Mouse (Mus musculus) sigmoid colon, adult 10 weeks (tissue): ENCODE results near the gene Jag2. TPM values are rescaled to one million over a fixed set of nuclear protein-coding genes. Genes with fewer than 3 reads are reported as not detected.

Source experiments
- polyA plus RNA-seq: library from polyadenylated mRNA; stranded (reverse); fragments of 350-450 nt; fragmentation: Illumina TruSeq; extraction: RNeasy Lipid Tissue Mini Kit (QIAGEN cat#74804); gene quantifications from one replicate; pipeline ENCODE4 v1.2.3, GENCODE M21; 2014; ENCODE audit warnings: low read depth, low replicate concordance

Gene Jag2
- 0.09 TPM for polyA plus RNA-seq

GRCm38 (mm10) chr12:112929562-112930352 lies at the start of gene Jag2:
Gene Jag2, minus strand, starts transcription at chr12:112929776.

GRCm38 (mm10) chr12:112976371-112977073 lies 46.9 kb upstream of the Jag2 start, which contains the start of gene Btbd6:
Gene Btbd6, plus strand, starts transcription at chr12:112976482.

DNA sequence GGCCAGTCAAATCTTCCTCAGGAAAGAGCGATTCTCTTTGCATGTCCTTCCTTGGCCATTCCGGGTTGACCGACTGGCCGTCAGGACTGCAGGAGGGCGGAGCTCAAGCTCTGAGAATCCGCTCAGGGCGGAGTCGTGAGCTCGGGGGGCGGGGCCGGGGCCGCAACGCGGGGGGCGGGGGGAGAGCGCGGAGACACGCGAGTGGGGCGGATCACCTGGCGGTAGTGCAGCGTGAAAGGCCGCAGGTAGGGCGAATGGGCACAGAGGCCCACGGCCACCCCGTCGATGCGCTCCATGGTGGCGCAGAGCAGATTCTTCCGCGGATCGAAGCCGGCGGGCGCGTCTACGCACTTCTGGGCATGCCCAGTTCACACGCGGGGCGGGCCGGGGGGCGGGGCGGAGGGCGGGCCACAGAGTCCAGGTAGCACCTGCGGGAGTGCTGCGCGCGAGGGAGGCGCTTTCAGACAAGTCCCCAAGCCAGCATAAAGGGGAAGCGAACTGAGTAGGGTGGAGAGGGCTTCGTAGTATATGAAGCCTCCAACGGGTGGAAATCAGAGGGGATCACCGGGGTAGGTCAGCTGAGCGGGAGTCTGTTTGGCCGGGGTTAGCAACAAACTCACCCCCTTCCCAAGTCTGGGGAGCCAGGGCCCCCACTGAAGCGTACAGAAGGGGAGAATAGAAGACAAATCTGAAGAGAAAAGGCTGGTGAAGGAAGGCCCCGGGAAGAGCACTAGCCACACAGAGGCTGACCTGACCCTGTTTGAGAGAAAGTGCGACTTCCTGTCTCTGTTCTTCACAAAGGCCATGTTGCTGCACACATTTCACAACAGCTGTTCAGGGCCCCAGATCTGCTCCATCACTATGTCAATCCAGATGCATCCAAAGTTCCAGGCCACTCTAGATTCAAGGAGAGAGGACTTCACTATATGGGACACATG lies 12.5 kb upstream of the Jag2 start, which contains the start of gene Nudt14:
Gene Nudt14, minus strand, starts transcription at position 349 of the 938 bp plus-strand sequence.

GRCm38 (mm10) chr12:112868178-112869087 lies 61.1 kb downstream of the Jag2 start, which contains the start of gene Gpr132:
Gene Gpr132, minus strand, starts transcription at chr12:112868228.

Other genes starting within 250 kb of the Jag2 start
- gene Cep170b, start 209.3 kb downstream of the Jag2 start, polyA plus RNA-seq: 23.2 TPM
- gene Pld4, start 169.1 kb downstream of the Jag2 start, polyA plus RNA-seq: 0.60 TPM
- 13.3 TPM for gene Ahnak2, start 127.1 kb downstream of the Jag2 start, polyA plus RNA-seq
- 0.28 TPM for gene Clba1, start 120.8 kb downstream of the Jag2 start, polyA plus RNA-seq
- 8.8 TPM for gene Cdca4, start 100.4 kb downstream of the Jag2 start, polyA plus RNA-seq
- 0.66 TPM for gene Gpr132, start 61.5 kb downstream of the Jag2 start, polyA plus RNA-seq
- gene Nudt14, start 12.3 kb upstream of the Jag2 start, polyA plus RNA-seq: not detected
- 1.6 TPM for gene Btbd6, start 46.7 kb upstream of the Jag2 start, polyA plus RNA-seq
- gene Brf1, start 70.9 kb upstream of the Jag2 start, polyA plus RNA-seq: 20.3 TPM
- 6.5 TPM for gene Pacs2, start 84.7 kb upstream of the Jag2 start, polyA plus RNA-seq
- gene Tex22, start 144.7 kb upstream of the Jag2 start, polyA plus RNA-seq: not detected
- gene Mta1, start 168.5 kb upstream of the Jag2 start, polyA plus RNA-seq: 7.2 TPM
- not detected for gene Crip2, start 210.5 kb upstream of the Jag2 start, polyA plus RNA-seq
- 12.1 TPM for gene Crip1, start 216.5 kb upstream of the Jag2 start, polyA plus RNA-seq
- 0.38 TPM for gene Tedc1, start 226.6 kb upstream of the Jag2 start, polyA plus RNA-seq